Mouse (Mus musculus): Measurements from ENCODE around the gene Ctnna3.

GRCm38 (mm10) chr10:63571561-63571960 is 141.7 kb downstream of the Ctnna3 start:
- TF ChIP-seq CTCF (IDR thresholded peaks at IDR 0.05; ENCODE audit: low read depth, low read length) (no peak), POLR2AphosphoS5 (IDR thresholded peaks at IDR 0.05; ENCODE audit: insufficient replicate concordance, low read depth, low read length) (no peak), GATA1 (IDR thresholded peaks at IDR 0.05; ENCODE audit: borderline replicate concordance, low read length) (no peak), TAL1 (conservative IDR thresholded peaks at IDR 0.05; ENCODE audit: low read depth, low read length) (no peak), GATA2 (IDR thresholded peaks at IDR 0.05; ENCODE audit: borderline replicate concordance, low read depth, low read length) (no peak)

All from G1E (cell line).